28 mouse cellular contexts compared by ENCODE assay signal in genomic region chr3:83728223-83728622, GRCm38 (mm10). TPM values are rescaled to one million over a fixed set of nuclear protein-coding genes. Genes with fewer than 3 reads are reported as not detected.
DNase-seq lines count a peak whose midpoint lies in the region; ATAC-seq lines count a peak whose summit lies in the region.
"Had no signal": no experiment of that assay in that cellular context is flagged by ENCODE, and none has a peak within 500 bp of the region (broad histone marks: within the 10 kb centered on the region; RNA-seq: fewer than 3 reads in every experiment).

No protein-coding gene starts in this region.

- ATAC-seq in intestine, embryonic 16.5 days, result no peak
- no peak for ATAC-seq in intestine, embryonic 15.5 days
- no peak for ATAC-seq in kidney, embryonic 16.5 days (ENCODE audit: low FRiP score, low TSS enrichment)
- ATAC-seq in lung, embryonic 15.5 days (ENCODE audit: borderline replicate concordance, extremely low read depth, low FRiP score, low TSS enrichment), result peak; percentile 48
- ATAC-seq in stomach, embryonic 16.5 days (ENCODE audit: insufficient read depth, low FRiP score), result no peak
- ATAC-seq: forebrain, embryonic 15.5 days; Patski had no signal

- no peaks in the 10 kb centered on the region for H3K36me3 ChIP-seq in intestine, embryonic 16.5 days (ENCODE audit: control insufficient read depth, insufficient read depth, low read length)
- no peaks in the 10 kb centered on the region for H3K36me3 ChIP-seq in intestine, embryonic 15.5 days
- H3K36me3 ChIP-seq in kidney, embryonic 16.5 days (ENCODE audit: insufficient read depth, low read length), result no peaks in the 10 kb centered on the region
- H3K36me3 ChIP-seq in lung, embryonic 15.5 days, result no peaks in the 10 kb centered on the region
- H3K36me3 ChIP-seq in stomach, embryonic 16.5 days (ENCODE audit: control insufficient read depth, insufficient read depth, low read length), result no peaks in the 10 kb centered on the region
- H3K36me3 ChIP-seq: embryonic facial prominence, embryonic 12.5 days; forebrain, embryonic 12.5 days; forebrain, embryonic 15.5 days; G1E; heart, embryonic 10.5 days; heart, embryonic 13.5 days had no signal

- H3K27me3 ChIP-seq in intestine, embryonic 16.5 days (replicated peaks; ENCODE audit: control insufficient read depth, insufficient read depth, low read length), result no peaks in the 10 kb centered on the region
- H3K27me3 ChIP-seq in intestine, embryonic 15.5 days (replicated peaks), result no peaks in the 10 kb centered on the region
- no peaks in the 10 kb centered on the region for H3K27me3 ChIP-seq in kidney, embryonic 16.5 days (ENCODE audit: insufficient read depth, low read length)
- H3K27me3 ChIP-seq in lung, embryonic 15.5 days, result no peaks in the 10 kb centered on the region
- H3K27me3 ChIP-seq in stomach, embryonic 16.5 days (ENCODE audit: control insufficient read depth, insufficient read depth, low read length), result no peaks in the 10 kb centered on the region
- H3K27me3 ChIP-seq: CH12.LX; embryonic facial prominence, embryonic 12.5 days; forebrain, embryonic 15.5 days; heart, embryonic 13.5 days had no signal

- H3K4me3 ChIP-seq in intestine, embryonic 16.5 days (ENCODE audit: low read length), result no peak overlapping the region
- no peak overlapping the region for H3K4me3 ChIP-seq in intestine, embryonic 15.5 days (replicated peaks)
- H3K4me3 ChIP-seq in kidney, embryonic 16.5 days (ENCODE audit: low read length), result no peak overlapping the region
- no peak overlapping the region for H3K4me3 ChIP-seq in lung, embryonic 15.5 days
- H3K4me3 ChIP-seq in stomach, embryonic 16.5 days (replicated peaks; ENCODE audit: low read length), result no peak overlapping the region
- H3K4me3 ChIP-seq: embryonic facial prominence, embryonic 12.5 days; erythroblast, embryonic 14.5 days; forebrain, embryonic 12.5 days; forebrain, embryonic 15.5 days; heart, adult 2 months; heart, embryonic 10.5 days; heart, embryonic 13.5 days had no signal

- no peak overlapping the region for H3K4me2 ChIP-seq in intestine, embryonic 16.5 days (ENCODE audit: low read depth, low read length)
- no peak overlapping the region for H3K4me2 ChIP-seq in intestine, embryonic 15.5 days (replicated peaks)
- no peak overlapping the region for H3K4me2 ChIP-seq in kidney, embryonic 16.5 days (replicated peaks; ENCODE audit: low read depth, low read length)
- H3K4me2 ChIP-seq in lung, embryonic 15.5 days, result no peak overlapping the region
- H3K4me2 ChIP-seq in stomach, embryonic 16.5 days (ENCODE audit: low read depth, low read length), result no peak overlapping the region
- H3K4me2 ChIP-seq: embryonic facial prominence, embryonic 12.5 days; forebrain, embryonic 12.5 days; forebrain, embryonic 15.5 days; heart, embryonic 13.5 days; hindbrain, embryonic 14.5 days had no signal

- H3K27ac ChIP-seq in intestine, embryonic 16.5 days (ENCODE audit: low read length), result peak overlapping the region; percentile 44; the same call in 1 of the 2 replicates
- no peak overlapping the region for H3K27ac ChIP-seq in intestine, embryonic 15.5 days
- H3K27ac ChIP-seq in kidney, embryonic 16.5 days (ENCODE audit: low read length), result peak overlapping the region; percentile 37; the same call in 1 of the 2 replicates
- peak overlapping the region; percentile 59 for H3K27ac ChIP-seq in lung, embryonic 15.5 days
- H3K27ac ChIP-seq in stomach, embryonic 16.5 days (ENCODE audit: low read length), result peak overlapping the region; percentile 57; the same call in 1 of the 2 replicates
- H3K27ac ChIP-seq: embryonic facial prominence, embryonic 12.5 days; forebrain, embryonic 12.5 days; forebrain, embryonic 15.5 days; heart, adult 2 months; heart, embryonic 10.5 days; heart, embryonic 13.5 days; hindbrain, embryonic 14.5 days had no signal

- no peaks in the 10 kb centered on the region for H3K9me3 ChIP-seq in intestine, embryonic 16.5 days (ENCODE audit: control insufficient read depth, low read length)
- H3K9me3 ChIP-seq in intestine, embryonic 15.5 days, result no peaks in the 10 kb centered on the region
- H3K9me3 ChIP-seq in kidney, embryonic 16.5 days (ENCODE audit: low read length), result no peaks in the 10 kb centered on the region
- no peaks in the 10 kb centered on the region for H3K9me3 ChIP-seq in lung, embryonic 15.5 days
- H3K9me3 ChIP-seq in stomach, embryonic 16.5 days (replicated peaks; ENCODE audit: control insufficient read depth, low read length), result no peaks in the 10 kb centered on the region
- H3K9me3 ChIP-seq: embryonic facial prominence, embryonic 12.5 days; forebrain, embryonic 12.5 days; forebrain, embryonic 15.5 days; G1E; heart, embryonic 10.5 days; heart, embryonic 13.5 days had no signal

- WGBS in intestine, embryonic 16.5 days, result 54% methylated on average over 3 of the region's 3 CpGs
- WGBS in intestine, embryonic 15.5 days, result 56% methylated on average over 3 of the region's 3 CpGs
- WGBS in kidney, embryonic 16.5 days, result 71% methylated on average over 3 of the region's 3 CpGs
- 30% methylated on average over 3 of the region's 3 CpGs for WGBS in lung, embryonic 15.5 days
- 47% methylated on average over 3 of the region's 3 CpGs for WGBS in stomach, embryonic 16.5 days

- DNase-seq in kidney, postnatal 10 days, result no peak
- no peak for DNase-seq in lung, postnatal 14 days
- DNase-seq: adrenal gland, postnatal 10 days; adrenal gland, postnatal 36 days; B cell, adult 2 months; cerebellum, adult 18-20 months; cerebellum, adult 9-10 months; cerebellum, postnatal 14 days; gastrocnemius, postnatal 10 days; gastrocnemius, postnatal 36 days; heart, adult 2 months; heart, postnatal 14 days; heart, postnatal 4 days had no signal

- no peak overlapping the region for H3K9ac ChIP-seq in intestine, embryonic 16.5 days (ENCODE audit: low read depth, low read length)
- H3K9ac ChIP-seq in intestine, embryonic 15.5 days, result no peak overlapping the region
- H3K9ac ChIP-seq in kidney, embryonic 16.5 days (replicated peaks; ENCODE audit: low read length), result no peak overlapping the region
- H3K9ac ChIP-seq in lung, embryonic 15.5 days, result no peak overlapping the region
- H3K9ac ChIP-seq in stomach, embryonic 16.5 days (ENCODE audit: low read length), result no peak overlapping the region
- H3K9ac ChIP-seq: embryonic facial prominence, embryonic 12.5 days; forebrain, embryonic 12.5 days; forebrain, embryonic 15.5 days; heart, embryonic 13.5 days; hindbrain, embryonic 14.5 days had no signal

- H3K4me1 ChIP-seq in intestine, embryonic 16.5 days (ENCODE audit: control insufficient read depth, insufficient read depth, low read length), result no peaks in the 10 kb centered on the region
- H3K4me1 ChIP-seq in intestine, embryonic 15.5 days (replicated peaks), result no peaks in the 10 kb centered on the region
- peaks cover 2% of the 10 kb centered on the region; the same call in 1 of the 2 replicates for H3K4me1 ChIP-seq in kidney, embryonic 16.5 days (ENCODE audit: insufficient read depth, low read length)
- H3K4me1 ChIP-seq in lung, embryonic 15.5 days, result peaks cover 12% of the 10 kb centered on the region; the same call in 1 of the 2 replicates
- H3K4me1 ChIP-seq in stomach, embryonic 16.5 days (ENCODE audit: control insufficient read depth, insufficient read depth, low read length), result peaks cover 3% of the 10 kb centered on the region; the same call in 1 of the 2 replicates
- H3K4me1 ChIP-seq: forebrain, embryonic 15.5 days; heart, embryonic 10.5 days had no signal

RNA-seq across cellular contexts. Expression of gene Sfrp2, which starts 37.9 kb away (rescaled TPM):
- polyA plus RNA-seq in intestine, embryonic 16.5 days (2015; fragmentation: Nextera tagmentation; extraction: Ambion mirVana), result 56.2 and 58.9 TPM in 2 replicates
- polyA plus RNA-seq in intestine, embryonic 15.5 days (2015; fragmentation: Nextera tagmentation; extraction: Ambion mirVana), result 93.8 and 109 TPM in 2 replicates
- 166 and 172 TPM in 2 replicates for polyA plus RNA-seq in kidney, embryonic 16.5 days (2015; fragmentation: Nextera tagmentation; extraction: Ambion mirVana)
- 85.4 and 86.6 TPM in 2 replicates for polyA plus RNA-seq in lung, embryonic 15.5 days (2015; fragmentation: Nextera tagmentation; extraction: Ambion mirVana)
- 129 and 137 TPM in 2 replicates for polyA plus RNA-seq in stomach, embryonic 16.5 days (2015; fragmentation: Nextera tagmentation; extraction: Ambion mirVana)
- polyA plus RNA-seq: erythroblast, embryonic 14.5 days; G1E had no signal
